Mouse (Mus musculus) stomach, embryonic 15.5 days (tissue): ENCODE data around the gene Fam240a. TPM values are rescaled to one million over a fixed set of nuclear protein-coding genes. Genes with fewer than 3 reads are reported as not detected.
A peak's percentile ranks its signal among the peaks of the same experiment; 100 is the strongest.

Source experiments
- ATAC-seq: fragments of 200-750 bp; cut with Nextera tagmentation; 2 replicates; pipeline ENCODE4 v1.8.0; 2017; ENCODE audit warnings: low read depth, moderate number of reproducible peaks, moderate TSS enrichment; ENCODE audit not compliant: insufficient read depth, low FRiP score
- H3K27ac ChIP-seq: fragments of 300-500 bp; sonication (generic); 2 replicates; pipeline ENCODE4 v1.5.1; 2015; ENCODE audit warnings: mild to moderate bottlenecking, inconsistent platforms
- H3K27me3 ChIP-seq: fragments of 300-500 bp; sonication (generic); replicated peaks from 2 replicates; pipeline ENCODE4 v1.6.1; 2015; ENCODE audit warnings: inconsistent platforms
- H3K36me3 ChIP-seq: fragments of 300-500 bp; sonication (generic); 2 replicates; pipeline ENCODE4 v1.6.1; 2015; ENCODE audit warnings: inconsistent platforms
- H3K4me1 ChIP-seq: fragments of 300-500 bp; sonication (generic); 2 replicates; pipeline ENCODE4 v1.6.1; 2015; ENCODE audit warnings: inconsistent platforms
- H3K4me2 ChIP-seq: fragments of 300-500 bp; sonication (generic); 2 replicates; pipeline ENCODE4 v1.6.1; 2015; ENCODE audit warnings: mild to moderate bottlenecking, inconsistent platforms
- H3K4me3 ChIP-seq: fragments of 300-500 bp; sonication (generic); replicated peaks from 2 replicates; pipeline ENCODE4 v1.5.1; 2015; ENCODE audit warnings: inconsistent platforms
- H3K9ac ChIP-seq: fragments of 300-500 bp; sonication (generic); 2 replicates; pipeline ENCODE4 v1.6.1; 2015; ENCODE audit warnings: inconsistent platforms
- H3K9me3 ChIP-seq: fragments of 300-500 bp; sonication (generic); 2 replicates; pipeline ENCODE4 v1.6.1; 2016; ENCODE audit warnings: inconsistent platforms
- WGBS: fragments of 180-500 bp; shearing (Covaris S2); methylation state at CpG from one replicate; pipeline ENCODE4 v1.1.7; 2015; 5-methylcytosine and 5-hydroxymethylcytosine counted together
- polyA plus RNA-seq: library from polyadenylated mRNA; unstranded; fragments of >200 nt; fragmentation: Nextera tagmentation; extraction: Ambion mirVana; gene quantifications from 2 replicates; pipeline ENCODE4 v1.2.1, GENCODE M21; 2015

The Fam240a gene
- polyA plus RNA-seq, 1 experiment from 2014 or later, result not detected

- no peak overlapping the region for H3K9ac ChIP-seq
- H3K4me1 ChIP-seq, result peaks cover 7% of the 10 kb centered on the region; the same call in 1 of the 2 replicates
- no peaks in the 10 kb centered on the region for H3K36me3 ChIP-seq
- WGBS, result 95% methylated on average over 14 of the region's 14 CpGs
- no peak for ATAC-seq
- H3K4me2 ChIP-seq, result no peak overlapping the region
- no peaks in the 10 kb centered on the region for H3K9me3 ChIP-seq
- no peak overlapping the region for H3K4me3 ChIP-seq
- no peak overlapping the region for H3K27ac ChIP-seq
- no peaks in the 10 kb centered on the region for H3K27me3 ChIP-seq
Observed at GRCm38 (mm10) chr9:110888935-110889334, 27.7 kb downstream of the Fam240a start.

GRCm38 (mm10) chr9:110887388-110888303 lies 29.0 kb downstream of the Fam240a start:
- H3K9me3 ChIP-seq, result no peaks in the 10 kb centered on the region

DNA sequence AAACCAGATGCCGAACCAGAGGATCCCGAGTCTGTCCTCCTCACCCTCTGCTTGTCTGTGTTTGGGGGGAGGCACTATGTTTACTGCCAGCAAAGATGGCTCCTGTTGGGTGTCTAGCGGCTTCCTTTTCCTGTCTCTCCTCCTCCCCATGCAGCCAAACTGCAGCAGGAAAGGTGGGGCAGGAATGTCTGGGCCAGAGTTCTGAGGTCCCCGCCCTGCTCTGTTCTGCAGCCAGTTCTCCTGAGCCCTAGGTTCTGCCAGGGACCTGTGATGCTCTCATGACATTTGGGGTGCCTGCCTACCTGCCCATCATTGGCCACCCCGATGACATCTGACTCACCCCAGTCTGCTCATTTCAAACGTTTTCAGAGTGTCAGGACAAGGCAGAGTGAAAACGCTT lies 34.7 kb downstream of the Fam240a start:
- H3K4me3 ChIP-seq, result no peak overlapping the region
- ATAC-seq, result no peak
- H3K36me3 ChIP-seq, result no peaks in the 10 kb centered on the region
- no peak overlapping the region for H3K27ac ChIP-seq
- WGBS, result 73% methylated on average over 7 of the region's 7 CpGs
- peaks cover 22% of the 10 kb centered on the region; the same call in 1 of the 2 replicates for H3K4me1 ChIP-seq
- peaks cover 11% of the 10 kb centered on the region for H3K27me3 ChIP-seq
- H3K9ac ChIP-seq, result no peak overlapping the region
- no peaks in the 10 kb centered on the region for H3K9me3 ChIP-seq
- H3K4me2 ChIP-seq, result no peak overlapping the region

More at GRCm38 (mm10) chr9:110887388-110888303, 29.0 kb downstream of the Fam240a start:
- peaks cover 7% of the 10 kb centered on the region; the same call in 1 of the 2 replicates for H3K4me1 ChIP-seq
- no peak overlapping the region for H3K4me2 ChIP-seq
- H3K4me3 ChIP-seq, result no peak overlapping the region
- H3K27me3 ChIP-seq, result no peaks in the 10 kb centered on the region
- no peaks in the 10 kb centered on the region for H3K36me3 ChIP-seq
- WGBS, result 60% methylated on average over 9 of the region's 9 CpGs
- ATAC-seq, result no peak
- no peak overlapping the region for H3K9ac ChIP-seq
- no peak overlapping the region for H3K27ac ChIP-seq

GRCm38 (mm10) chr9:110880772-110881171 lies 35.9 kb downstream of the Fam240a start:
- Histone ChIP-seq H3K9me3 (no peaks in the 10 kb centered on the region), H3K4me2 (peak overlapping the region; percentile 93), H3K36me3 (no peaks in the 10 kb centered on the region), H3K4me1 (peaks cover 22% of the 10 kb centered on the region; the same call in 1 of the 2 replicates), H3K27ac (peak overlapping the region; percentile 70), H3K27me3 (peaks cover 11% of the 10 kb centered on the region), H3K4me3 (peak overlapping the region; percentile 60), H3K9ac (no peak overlapping the region)
- peak; percentile 12; the same call in 1 of the 2 replicates for ATAC-seq
- 60% methylated on average over 4 of the region's 4 CpGs for WGBS

DNA sequence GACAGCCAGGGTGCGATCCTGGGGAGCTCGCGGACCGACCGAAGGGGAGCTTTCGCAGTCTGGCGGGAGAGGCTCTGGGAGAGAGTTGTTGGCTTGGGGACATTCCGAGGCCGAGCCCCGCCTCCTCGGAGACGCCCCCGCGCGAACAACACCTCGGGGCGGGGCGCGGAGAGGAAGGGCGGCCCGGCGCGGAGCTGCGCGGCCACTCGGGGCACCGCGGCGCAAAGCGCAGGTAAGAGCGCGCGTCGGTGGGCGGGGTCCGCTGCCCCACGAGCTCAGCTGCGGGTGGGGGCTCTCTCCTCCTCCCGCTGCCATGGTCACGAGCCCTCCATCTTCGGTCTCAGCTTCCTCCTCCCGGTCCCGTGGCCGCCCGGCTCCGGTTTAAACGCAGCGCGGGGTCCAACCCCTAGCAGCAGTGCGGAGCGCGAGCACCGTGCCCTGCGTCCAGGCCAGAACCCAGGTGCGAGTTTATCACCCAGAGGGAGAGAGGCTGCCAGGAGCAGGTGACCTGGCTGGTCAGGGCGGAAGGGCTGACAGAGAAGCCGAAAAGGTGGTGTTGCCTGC lies 36.6 kb downstream of the Fam240a start, which contains the start of gene Tmie:
Gene Tmie, minus strand, starts transcription at position 116 of the 564 bp plus-strand sequence.
- peaks cover 26% of the 10 kb centered on the region; the same call in 1 of the 2 replicates for H3K4me1 ChIP-seq
- peaks cover 11% of the 10 kb centered on the region for H3K27me3 ChIP-seq
- no peaks in the 10 kb centered on the region for H3K36me3 ChIP-seq
- under 1% methylated on average over 56 of the region's 57 CpGs for WGBS
- no peaks in the 10 kb centered on the region for H3K9me3 ChIP-seq
- H3K9ac ChIP-seq, result peak within 1 kb of the TSS; percentile 45
- peak; percentile 84 for ATAC-seq
- peak within 1 kb of the TSS; percentile 93 for H3K4me2 ChIP-seq
- H3K4me3 ChIP-seq, result peak within 1 kb of the TSS; percentile 60
- peak within 1 kb of the TSS; percentile 70 for H3K27ac ChIP-seq

- no peaks in the 10 kb centered on the region for H3K36me3 ChIP-seq
- peak within 1 kb of the TSS; percentile 45 for H3K9ac ChIP-seq
- H3K4me3 ChIP-seq, result peak within 1 kb of the TSS; percentile 60
- 0 out of 2 replicates have a peak, but pooled peaks have one; percentile 5 for ATAC-seq
- no peaks in the 10 kb centered on the region for H3K9me3 ChIP-seq
- peaks cover 11% of the 10 kb centered on the region for H3K27me3 ChIP-seq
- 18% methylated on average over 12 of the region's 12 CpGs for WGBS
- peak within 1 kb of the TSS; percentile 93 for H3K4me2 ChIP-seq
- H3K4me1 ChIP-seq, result peaks cover 30% of the 10 kb centered on the region; the same call in 1 of the 2 replicates
- H3K27ac ChIP-seq, result peak within 1 kb of the TSS; percentile 70
Observed at GRCm38 (mm10) chr9:110879191-110879920, 37.3 kb downstream of the Fam240a start, which contains the start of gene Als2cl. Gene Als2cl (plus strand): TSS chr9:110879870.

DNA sequence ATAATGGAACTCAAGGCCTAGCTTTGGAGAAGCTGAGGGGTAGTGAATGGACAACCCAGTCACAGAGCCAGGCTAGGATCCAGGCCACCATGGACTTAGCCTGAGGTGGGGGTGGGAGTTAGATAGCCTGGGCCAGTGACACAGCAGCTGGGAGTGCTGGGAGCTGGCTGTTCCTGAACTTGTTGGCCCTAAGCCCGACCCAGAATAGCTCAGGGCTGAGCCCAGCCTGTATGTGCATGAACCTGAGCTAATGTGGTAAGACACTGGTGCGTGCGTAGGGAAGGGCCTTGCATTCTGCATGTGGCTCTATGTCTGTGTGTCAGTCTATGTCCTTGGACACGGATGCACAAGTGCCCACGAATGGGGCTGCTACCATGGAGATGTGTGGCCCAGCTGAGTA lies 38.8 kb downstream of the Fam240a start:
- H3K36me3 ChIP-seq, result no peaks in the 10 kb centered on the region
- 86% methylated on average over 5 of the region's 5 CpGs for WGBS
- no peak overlapping the region for H3K4me3 ChIP-seq
- no peak overlapping the region for H3K9ac ChIP-seq
- peaks cover 38% of the 10 kb centered on the region for H3K4me1 ChIP-seq
- H3K9me3 ChIP-seq, result no peaks in the 10 kb centered on the region
- no peak for ATAC-seq
- H3K4me2 ChIP-seq, result no peak overlapping the region
- peaks cover 21% of the 10 kb centered on the region for H3K27me3 ChIP-seq
- no peak overlapping the region for H3K27ac ChIP-seq

DNA sequence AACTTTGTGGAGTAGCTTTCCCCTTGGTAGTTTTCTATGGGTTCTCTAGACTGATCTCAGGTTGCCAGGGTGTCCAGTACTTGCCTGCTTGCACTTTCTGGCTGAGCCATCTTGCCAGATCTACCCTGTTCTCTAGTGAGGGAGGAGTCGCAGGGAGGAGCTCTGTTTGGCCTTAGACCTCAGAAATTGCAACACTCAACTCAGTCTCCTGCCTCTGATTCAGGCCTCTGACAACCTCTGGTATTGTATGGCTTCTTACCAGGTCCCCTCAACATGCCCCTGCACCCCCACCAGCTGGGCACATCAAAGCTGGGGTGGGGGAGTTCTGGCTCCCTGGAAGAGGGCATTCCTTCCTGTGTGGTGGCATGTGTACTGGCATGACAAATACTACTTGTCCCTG lies 39.3 kb downstream of the Fam240a start:
- Histone ChIP-seq H3K9me3 (no peaks in the 10 kb centered on the region), H3K4me3 (no peak overlapping the region), H3K27me3 (peaks cover 21% of the 10 kb centered on the region), H3K4me1 (peaks cover 38% of the 10 kb centered on the region), H3K9ac (no peak overlapping the region), H3K36me3 (no peaks in the 10 kb centered on the region), H3K27ac (no peak overlapping the region), H3K4me2 (no peak overlapping the region)
- WGBS, result 80% methylated on average over 1 of the region's 1 CpGs
- ATAC-seq, result no peak

DNA sequence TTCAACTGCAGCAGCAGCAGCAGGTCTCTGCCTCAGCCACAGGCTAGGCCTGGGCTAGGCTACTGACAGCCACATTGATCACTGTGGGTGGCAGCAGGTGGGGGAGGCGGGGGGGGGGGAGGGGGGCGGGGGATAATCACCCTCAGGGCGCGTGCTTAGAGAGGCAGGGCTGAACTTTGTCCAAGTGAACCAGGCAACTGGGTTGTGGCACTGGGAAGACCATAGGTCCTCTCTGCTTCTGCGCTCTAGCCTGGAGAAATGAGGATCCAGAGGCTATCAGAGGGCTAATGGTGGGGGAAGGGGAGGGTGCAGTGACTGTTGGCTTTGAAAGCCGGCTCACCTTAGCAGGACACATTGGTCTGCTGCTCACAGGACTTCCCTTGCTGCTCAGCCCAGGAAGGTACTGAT lies 41.4 kb downstream of the Fam240a start:
- Histone ChIP-seq H3K36me3 (no peaks in the 10 kb centered on the region), H3K4me2 (no peak overlapping the region), H3K9me3 (no peaks in the 10 kb centered on the region), H3K4me3 (no peak overlapping the region), H3K9ac (no peak overlapping the region), H3K27ac (no peak overlapping the region), H3K27me3 (peaks cover 15% of the 10 kb centered on the region), H3K4me1 (peaks cover 28% of the 10 kb centered on the region)
- ATAC-seq, result peak; percentile 16; the same call in 1 of the 2 replicates
- 25% methylated on average over 6 of the region's 6 CpGs for WGBS

- no peak overlapping the region for H3K9ac ChIP-seq
- H3K27ac ChIP-seq, result no peak overlapping the region
- ATAC-seq, result no peak
- no peak overlapping the region for H3K4me3 ChIP-seq
- no peaks in the 10 kb centered on the region for H3K36me3 ChIP-seq
- no peaks in the 10 kb centered on the region for H3K9me3 ChIP-seq
- 25% methylated on average over 3 of the region's 3 CpGs for WGBS
- H3K27me3 ChIP-seq, result peaks cover 15% of the 10 kb centered on the region
- H3K4me1 ChIP-seq, result peaks cover 24% of the 10 kb centered on the region
- no peak overlapping the region for H3K4me2 ChIP-seq
Observed at GRCm38 (mm10) chr9:110874660-110875191, 41.9 kb downstream of the Fam240a start.
